Mouse (Mus musculus): ENCODE results near the gene Mylk.

Mylk gene

GRCm38 (mm10) chr16:35023138-35023735 lies 278.2 kb downstream of the Mylk start:
- DNase-seq (ENCODE audit: low read depth, low spot score), result no peak

- peak; percentile 87 for DNase-seq (ENCODE audit: low read depth, low spot score)
These were observed 279.3 kb downstream of the Mylk start for GRCm38 (mm10) chr16:35024300-35024699.

- DNase-seq (ENCODE audit: low read depth, low spot score), result no peak
These were observed 280.3 kb downstream of the Mylk start for GRCm38 (mm10) chr16:35025347-35025746.

- DNase-seq (ENCODE audit: low read depth, low spot score), result no peak
These were observed 288.2 kb downstream of the Mylk start for GRCm38 (mm10) chr16:35033241-35033640.

GRCm38 (mm10) chr16:35033809-35034577 lies 289.0 kb downstream of the Mylk start:
- no peak for DNase-seq (ENCODE audit: low read depth, low spot score)

- no peak for DNase-seq (ENCODE audit: low read depth, low spot score)
These were observed 290.0 kb downstream of the Mylk start for GRCm38 (mm10) chr16:35034971-35035370.

GRCm38 (mm10) chr16:35036754-35037153 lies 291.7 kb downstream of the Mylk start:
- no peak for DNase-seq (ENCODE audit: low read depth, low spot score)

GRCm38 (mm10) chr16:35038343-35039057 lies 293.5 kb downstream of the Mylk start:
- DNase-seq (ENCODE audit: low read depth, low spot score), result peak; percentile 92

GRCm38 (mm10) chr16:35040154-35040553 lies 295.1 kb downstream of the Mylk start:
- DNase-seq (ENCODE audit: low read depth, low spot score), result no peak

GRCm38 (mm10) chr16:35041001-35041400 lies 296.0 kb downstream of the Mylk start:
- DNase-seq (ENCODE audit: low read depth, low spot score), result no peak

GRCm38 (mm10) chr16:35046081-35046775 lies 301.2 kb downstream of the Mylk start:
- DNase-seq (ENCODE audit: low read depth, low spot score), result no peak

- no peak for DNase-seq (ENCODE audit: low read depth, low spot score)
These were observed 302.4 kb downstream of the Mylk start for GRCm38 (mm10) chr16:35047272-35047969.

GRCm38 (mm10) chr16:35051066-35051465 lies 306.1 kb downstream of the Mylk start:
- DNase-seq (ENCODE audit: low read depth, low spot score), result no peak

Measured in ES-CJ7 (cell line).